Mouse (Mus musculus) forebrain, embryonic 16.5 days (tissue): ENCODE results near the gene Hcls1. TPM values are rescaled to one million over a fixed set of nuclear protein-coding genes. Genes with fewer than 3 reads are reported as not detected.

Source experiments
- ATAC-seq: fragments of 200-750 bp; cut with Nextera tagmentation; 2 replicates; pipeline ENCODE4 v1.8.0; 2017; ENCODE audit warnings: mild to moderate bottlenecking, moderate library complexity
- H3K27ac ChIP-seq: fragments of 300-500 bp; sonication (generic); 2 replicates; pipeline ENCODE4 v1.5.1; 2014; ENCODE audit warnings: low read length, control low read depth
- H3K27me3 ChIP-seq: fragments of 300-500 bp; sonication (generic); replicated peaks from 2 replicates; pipeline ENCODE4 v1.6.1; 2014; ENCODE audit warnings: low read length; ENCODE audit not compliant: control insufficient read depth, insufficient read depth
- H3K36me3 ChIP-seq: fragments of 300-500 bp; sonication (generic); 2 replicates; pipeline ENCODE4 v1.6.1; 2014; ENCODE audit not compliant: control insufficient read depth, insufficient read depth
- H3K4me1 ChIP-seq: fragments of 300-500 bp; sonication (generic); replicated peaks from 2 replicates; pipeline ENCODE4 v1.6.1; 2014; ENCODE audit warnings: low read length; ENCODE audit not compliant: control insufficient read depth, insufficient read depth
- H3K4me2 ChIP-seq: fragments of 300-500 bp; sonication (generic); 2 replicates; pipeline ENCODE4 v1.6.1; 2014; ENCODE audit warnings: mild to moderate bottlenecking, low read length, control low read depth
- H3K4me3 ChIP-seq: fragments of 300-500 bp; sonication (generic); replicated peaks from 2 replicates; pipeline ENCODE4 v1.5.1; 2014; ENCODE audit warnings: mild to moderate bottlenecking, low read length, control low read depth
- H3K9ac ChIP-seq: fragments of 300-500 bp; sonication (generic); replicated peaks from 2 replicates; pipeline ENCODE4 v1.6.1; 2014; ENCODE audit warnings: low read depth, low read length, control low read depth
- H3K9me3 ChIP-seq: fragments of 300-500 bp; sonication (generic); 2 replicates; pipeline ENCODE4 v1.6.1; 2016; ENCODE audit warnings: low read length; ENCODE audit not compliant: control insufficient read depth
- WGBS: fragments of 180-500 bp; shearing (Covaris S2); extraction: QIAGEN DNeasy Blood & Tissue Kit; methylation state at CpG from one replicate; pipeline ENCODE4 v1.1.7; 2014; 5-methylcytosine and 5-hydroxymethylcytosine counted together
- polyA plus RNA-seq: library from polyadenylated mRNA; unstranded; fragments of >200 nt; fragmentation: Nextera tagmentation; extraction: Ambion mirVana; gene quantifications from 2 replicates; pipeline ENCODE4 v1.2.1, GENCODE M21; 2015

The Hcls1 gene
- polyA plus RNA-seq, 1 experiment from 2014 or later = 1.4 TPM

DNA sequence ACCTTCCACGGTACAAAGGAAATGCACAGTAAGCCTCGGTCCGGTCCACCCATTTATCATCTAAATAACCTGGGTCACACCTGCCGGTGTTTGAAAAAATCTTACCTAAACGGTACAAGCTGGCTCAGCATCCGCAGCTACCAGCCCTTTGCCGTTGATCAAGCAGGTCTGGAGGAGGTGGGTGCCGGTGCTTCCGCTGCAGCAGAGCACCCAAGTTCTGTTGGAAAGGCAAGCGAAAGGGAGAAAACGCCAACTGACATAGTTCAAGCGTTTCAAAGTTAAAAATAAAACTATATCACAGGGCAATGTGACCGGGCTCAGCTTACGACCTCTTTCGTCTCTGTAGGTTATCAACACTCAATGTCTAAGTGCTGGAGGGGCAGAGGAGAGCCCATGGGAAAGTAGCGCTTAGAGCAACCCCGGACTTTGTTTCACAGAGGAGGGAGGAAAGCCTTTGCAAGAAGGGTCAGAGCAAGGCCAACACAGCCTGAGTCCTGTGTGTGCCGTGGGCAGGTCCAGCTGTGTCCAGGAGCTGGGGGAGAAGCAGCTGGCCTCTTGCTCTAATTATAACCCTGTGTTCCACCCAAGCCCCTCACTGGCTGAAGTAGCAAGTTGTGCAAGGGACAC lies 55.3 kb downstream of the Hcls1 start, which contains the start of gene Fbxo40:
Fbxo40 (minus strand) TSS at position 469 of the 627 bp plus-strand sequence.
- Histone ChIP-seq H3K4me3 (no peak within 1 kb of the TSS), H3K4me1 (no peaks in the 10 kb centered on the region), H3K9ac (no peak within 1 kb of the TSS), H3K9me3 (no peaks in the 10 kb centered on the region), H3K4me2 (no peak within 1 kb of the TSS), H3K36me3 (no peaks in the 10 kb centered on the region), H3K27ac (no peak within 1 kb of the TSS), H3K27me3 (no peaks in the 10 kb centered on the region)
- ATAC-seq = no peak
- 87% methylated on average over 18 of the region's 18 CpGs for WGBS

- no peaks in the 10 kb centered on the region for H3K27me3 ChIP-seq
- no peak for ATAC-seq
- 82% methylated on average over 6 of the region's 6 CpGs for WGBS
Observed at GRCm38 (mm10) chr16:36997650-36998049, 62.9 kb downstream of the Hcls1 start.

DNA sequence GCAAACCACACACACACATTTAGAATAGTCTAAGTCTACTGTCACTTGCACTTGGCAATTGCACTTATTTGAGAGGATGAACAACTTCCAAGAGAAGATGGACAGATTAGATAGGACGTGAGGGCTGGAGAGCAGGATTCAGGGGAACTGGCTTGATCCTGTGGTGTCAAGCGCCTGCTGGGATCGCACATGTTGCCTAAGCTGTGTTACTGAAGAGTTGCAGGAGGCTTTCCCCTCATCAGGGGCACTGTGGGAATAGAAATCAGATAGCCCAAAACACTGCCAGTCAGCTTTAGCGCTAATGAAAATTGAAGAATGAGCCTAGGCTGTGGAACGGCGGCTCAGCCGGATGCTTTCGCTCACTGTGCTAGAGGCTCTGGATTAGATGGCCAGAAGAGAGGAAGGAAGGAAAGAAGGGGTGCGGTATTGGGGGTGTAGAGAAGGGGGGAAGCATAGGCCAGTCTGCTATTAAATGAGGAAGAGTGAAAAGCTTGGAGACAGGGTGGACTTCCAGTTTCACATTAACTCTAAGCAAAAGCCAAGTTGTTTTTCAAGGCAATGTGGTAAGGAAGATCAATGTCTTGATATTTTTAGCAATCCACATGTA lies 64.7 kb downstream of the Hcls1 start:
- H3K4me1 ChIP-seq = no peaks in the 10 kb centered on the region
- H3K4me3 ChIP-seq = no peak overlapping the region
- WGBS = 87% methylated on average over 9 of the region's 9 CpGs
- ATAC-seq = no peak
- no peaks in the 10 kb centered on the region for H3K36me3 ChIP-seq
- H3K4me2 ChIP-seq = no peak overlapping the region
- H3K9ac ChIP-seq = no peak overlapping the region
- H3K9me3 ChIP-seq = no peaks in the 10 kb centered on the region
- no peaks in the 10 kb centered on the region for H3K27me3 ChIP-seq
- no peak overlapping the region for H3K27ac ChIP-seq

More at GRCm38 (mm10) chr16:36997650-36998049, 62.9 kb downstream of the Hcls1 start:
- Histone ChIP-seq H3K36me3 (no peaks in the 10 kb centered on the region), H3K27ac (no peak overlapping the region), H3K9me3 (no peaks in the 10 kb centered on the region), H3K4me1 (no peaks in the 10 kb centered on the region), H3K4me2 (no peak overlapping the region), H3K9ac (no peak overlapping the region), H3K4me3 (no peak overlapping the region)

DNA sequence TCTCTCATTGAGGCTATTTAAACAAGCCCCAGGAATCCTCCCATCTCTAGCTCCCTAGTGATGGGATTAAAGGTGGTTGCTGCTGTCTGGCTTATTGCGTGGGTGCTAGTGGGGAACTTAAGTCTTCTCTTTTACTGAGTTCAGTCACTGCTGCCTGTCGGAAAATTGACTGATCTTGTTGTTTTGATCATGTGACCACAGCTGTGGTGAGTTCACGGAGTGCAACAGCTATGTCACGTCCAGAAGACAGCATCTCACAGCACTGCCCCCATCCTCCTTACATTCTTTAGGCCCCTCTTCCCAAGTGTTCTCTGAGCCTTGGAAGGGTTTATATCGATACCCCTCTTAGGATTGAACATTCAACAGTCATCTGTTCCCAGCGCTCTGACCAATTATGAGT lies 74.5 kb downstream of the Hcls1 start:
- H3K4me1 ChIP-seq = peaks cover 9% of the 10 kb centered on the region
- H3K9me3 ChIP-seq = no peaks in the 10 kb centered on the region
- no peak overlapping the region for H3K9ac ChIP-seq
- H3K27ac ChIP-seq = no peak overlapping the region
- ATAC-seq = no peak
- 73% methylated on average over 6 of the region's 6 CpGs for WGBS
- H3K36me3 ChIP-seq = no peaks in the 10 kb centered on the region
- H3K27me3 ChIP-seq = no peaks in the 10 kb centered on the region
- no peak overlapping the region for H3K4me2 ChIP-seq
- H3K4me3 ChIP-seq = no peak overlapping the region

GRCm38 (mm10) chr16:37010370-37010769 lies 75.6 kb downstream of the Hcls1 start:
- Histone ChIP-seq H3K4me2 (no peak overlapping the region), H3K4me1 (peaks cover 9% of the 10 kb centered on the region), H3K9ac (no peak overlapping the region), H3K36me3 (no peaks in the 10 kb centered on the region), H3K4me3 (no peak overlapping the region), H3K27ac (no peak overlapping the region), H3K27me3 (no peaks in the 10 kb centered on the region), H3K9me3 (no peaks in the 10 kb centered on the region)
- WGBS = 50% methylated on average over 4 of the region's 4 CpGs
- ATAC-seq = peak; percentile 46

GRCm38 (mm10) chr16:37011061-37011921 lies 76.5 kb downstream of the Hcls1 start, which contains the start of gene Polq:
Polq (plus strand) TSS chr16:37011786.
- no peaks in the 10 kb centered on the region for H3K36me3 ChIP-seq
- WGBS = 5% methylated on average over 30 of the region's 30 CpGs
- H3K4me2 ChIP-seq = peak within 1 kb of the TSS; percentile 96
- H3K4me1 ChIP-seq = peaks cover 9% of the 10 kb centered on the region
- peak; percentile 100 for ATAC-seq
- no peaks in the 10 kb centered on the region for H3K9me3 ChIP-seq
- H3K4me3 ChIP-seq = peak within 1 kb of the TSS; percentile 79
- H3K9ac ChIP-seq = peak within 1 kb of the TSS; percentile 71
- H3K27me3 ChIP-seq = no peaks in the 10 kb centered on the region
- no peak within 1 kb of the TSS for H3K27ac ChIP-seq

DNA sequence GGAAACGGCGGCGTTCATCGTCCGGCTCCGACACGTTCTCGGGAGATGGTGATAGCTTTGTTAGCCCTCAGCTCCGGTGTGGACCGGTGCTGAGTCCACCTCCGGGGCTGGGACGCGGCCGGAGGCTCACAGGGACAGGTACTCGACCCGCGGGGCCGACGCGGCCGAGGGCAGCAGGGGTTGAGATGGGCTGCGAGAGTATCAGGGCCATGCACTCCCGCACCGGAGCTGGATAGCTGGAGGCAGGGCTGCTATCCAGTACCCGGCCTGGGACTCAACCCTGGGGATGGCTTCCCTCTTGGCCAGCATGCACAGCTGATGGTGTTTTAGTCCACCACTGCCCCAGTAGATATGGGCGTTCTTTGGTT lies 77.1 kb downstream of the Hcls1 start:
- Histone ChIP-seq H3K4me3 (peak overlapping the region; percentile 79), H3K9ac (peak overlapping the region; percentile 71), H3K4me1 (peaks cover 9% of the 10 kb centered on the region), H3K27me3 (no peaks in the 10 kb centered on the region), H3K9me3 (no peaks in the 10 kb centered on the region), H3K27ac (no peak overlapping the region), H3K36me3 (no peaks in the 10 kb centered on the region), H3K4me2 (peak overlapping the region; percentile 96)
- no peak for ATAC-seq
- under 1% methylated on average over 26 of the region's 26 CpGs for WGBS

GRCm38 (mm10) chr16:37012336-37012735 lies 77.6 kb downstream of the Hcls1 start:
- Histone ChIP-seq H3K4me2 (peak overlapping the region; percentile 96), H3K27ac (no peak overlapping the region), H3K4me3 (peak overlapping the region; percentile 79), H3K4me1 (peaks cover 9% of the 10 kb centered on the region), H3K27me3 (no peaks in the 10 kb centered on the region), H3K9me3 (no peaks in the 10 kb centered on the region), H3K9ac (peak overlapping the region; percentile 71), H3K36me3 (no peaks in the 10 kb centered on the region)
- WGBS = 59% methylated on average over 5 of the region's 5 CpGs
- ATAC-seq = no peak
